Mouse (Mus musculus) liver, embryonic 16.5 days (tissue): Measurements from ENCODE around the gene Thsd4. TPM values are rescaled to one million over a fixed set of nuclear protein-coding genes. Genes with fewer than 3 reads are reported as not detected.

Experiments used
- ATAC-seq: fragments of 200-750 bp; cut with Nextera tagmentation; 2 replicates; pipeline ENCODE4 v1.8.0; 2017; ENCODE audit warnings: low read depth, mild to moderate bottlenecking, moderate number of reproducible peaks, moderate library complexity
- H3K27ac ChIP-seq: fragments of 300-500 bp; sonication (generic); 2 replicates; pipeline ENCODE4 v1.5.1; 2014; ENCODE audit warnings: mild to moderate bottlenecking, low read length
- H3K27me3 ChIP-seq: fragments of 300-500 bp; sonication (generic); 2 replicates; pipeline ENCODE4 v1.6.1; 2014; ENCODE audit warnings: low read depth, low read length, mixed read lengths; ENCODE audit not compliant: control insufficient read depth, insufficient read depth
- H3K36me3 ChIP-seq: fragments of 300-500 bp; sonication (generic); 2 replicates; pipeline ENCODE4 v1.6.1; 2014; ENCODE audit warnings: mild to moderate bottlenecking; ENCODE audit not compliant: control insufficient read depth, insufficient read depth
- H3K4me1 ChIP-seq: fragments of 300-500 bp; sonication (generic); 2 replicates; pipeline ENCODE4 v1.6.1; 2014; ENCODE audit warnings: low read depth, low read length, mixed read lengths; ENCODE audit not compliant: control insufficient read depth
- H3K4me2 ChIP-seq: fragments of 300-500 bp; sonication (generic); 2 replicates; pipeline ENCODE4 v1.6.1; 2014; ENCODE audit warnings: low read depth, low read length, mixed read lengths
- H3K4me3 ChIP-seq: fragments of 300-500 bp; sonication (generic); 2 replicates; pipeline ENCODE4 v1.5.1; 2014; ENCODE audit warnings: low read depth, mild to moderate bottlenecking, low read length
- H3K9ac ChIP-seq: fragments of 300-500 bp; sonication (generic); 2 replicates; pipeline ENCODE4 v1.6.1; 2014; ENCODE audit warnings: low read depth, low read length
- H3K9me3 ChIP-seq: fragments of 300-500 bp; sonication (generic); replicated peaks from 2 replicates; pipeline ENCODE4 v1.6.1; 2016; ENCODE audit warnings: low read length; ENCODE audit not compliant: control insufficient read depth
- WGBS: fragments of 180-500 bp; shearing (Covaris S2); extraction: QIAGEN DNeasy Blood & Tissue Kit; methylation state at CpG from one replicate; pipeline ENCODE4 v1.1.7; 2014; ENCODE audit not compliant: insufficient replicate concordance; 5-methylcytosine and 5-hydroxymethylcytosine counted together
- polyA plus RNA-seq: library from polyadenylated mRNA; unstranded; fragments of >200 nt; fragmentation: Nextera tagmentation; extraction: Ambion mirVana; gene quantifications from 2 replicates; pipeline ENCODE4 v1.2.1, GENCODE M21; 2015

Gene Thsd4
- polyA plus RNA-seq, 1 experiment from 2014 or later = 1.1 TPM

DNA sequence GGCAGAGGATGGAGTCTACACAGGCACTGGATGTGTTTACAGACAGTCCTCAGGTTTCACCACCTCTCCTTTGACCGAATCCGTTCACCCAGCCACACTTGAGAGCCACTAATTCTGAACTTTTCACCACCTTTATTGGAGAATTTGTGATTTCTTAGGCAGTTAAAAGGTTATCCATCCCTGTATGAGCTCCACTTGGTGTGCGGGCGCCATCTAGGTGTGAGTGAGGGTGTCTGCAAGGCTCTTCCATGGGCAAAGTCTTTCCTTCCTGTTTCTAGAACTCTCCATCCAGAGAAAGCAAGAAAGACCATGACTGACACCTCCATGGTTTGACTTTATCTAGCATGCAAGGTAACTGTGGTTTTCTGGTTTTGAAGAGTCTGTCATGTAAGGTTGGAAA lies 284.2 kb downstream of the Thsd4 start:
- no peak for ATAC-seq
- Histone ChIP-seq H3K4me3 (no peak overlapping the region), H3K27ac (no peak overlapping the region), H3K27me3 (no peaks in the 10 kb centered on the region), H3K9me3 (no peaks in the 10 kb centered on the region), H3K4me2 (no peak overlapping the region), H3K9ac (no peak overlapping the region), H3K36me3 (no peaks in the 10 kb centered on the region), H3K4me1 (no peaks in the 10 kb centered on the region)
- WGBS = 19% methylated on average over 4 of the region's 4 CpGs

DNA sequence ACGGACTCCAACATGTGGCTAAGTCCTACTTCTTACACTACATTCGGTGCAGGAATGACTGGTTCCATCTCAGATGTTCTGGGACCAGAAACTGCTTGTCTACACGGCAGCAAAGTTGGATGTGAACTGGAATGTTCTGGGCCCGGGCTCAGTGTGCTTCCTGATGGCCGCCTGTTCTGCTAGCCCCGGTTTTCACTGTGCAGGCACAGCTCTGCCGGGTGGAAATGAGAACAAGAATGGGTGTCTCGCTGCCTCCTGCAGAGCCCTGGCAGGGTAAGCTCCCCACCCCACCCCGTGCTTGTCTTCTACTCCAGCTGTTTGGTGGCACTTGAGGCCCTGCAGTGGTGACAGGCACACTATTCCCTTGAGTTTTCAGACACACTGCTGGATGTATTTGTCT lies 285.7 kb downstream of the Thsd4 start:
- H3K4me1 ChIP-seq = no peaks in the 10 kb centered on the region
- H3K9ac ChIP-seq = no peak overlapping the region
- no peaks in the 10 kb centered on the region for H3K36me3 ChIP-seq
- no peak overlapping the region for H3K4me2 ChIP-seq
- H3K27ac ChIP-seq = no peak overlapping the region
- ATAC-seq = no peak
- 48% methylated on average over 9 of the region's 9 CpGs for WGBS
- no peak overlapping the region for H3K4me3 ChIP-seq
- H3K27me3 ChIP-seq = no peaks in the 10 kb centered on the region
- no peaks in the 10 kb centered on the region for H3K9me3 ChIP-seq

DNA sequence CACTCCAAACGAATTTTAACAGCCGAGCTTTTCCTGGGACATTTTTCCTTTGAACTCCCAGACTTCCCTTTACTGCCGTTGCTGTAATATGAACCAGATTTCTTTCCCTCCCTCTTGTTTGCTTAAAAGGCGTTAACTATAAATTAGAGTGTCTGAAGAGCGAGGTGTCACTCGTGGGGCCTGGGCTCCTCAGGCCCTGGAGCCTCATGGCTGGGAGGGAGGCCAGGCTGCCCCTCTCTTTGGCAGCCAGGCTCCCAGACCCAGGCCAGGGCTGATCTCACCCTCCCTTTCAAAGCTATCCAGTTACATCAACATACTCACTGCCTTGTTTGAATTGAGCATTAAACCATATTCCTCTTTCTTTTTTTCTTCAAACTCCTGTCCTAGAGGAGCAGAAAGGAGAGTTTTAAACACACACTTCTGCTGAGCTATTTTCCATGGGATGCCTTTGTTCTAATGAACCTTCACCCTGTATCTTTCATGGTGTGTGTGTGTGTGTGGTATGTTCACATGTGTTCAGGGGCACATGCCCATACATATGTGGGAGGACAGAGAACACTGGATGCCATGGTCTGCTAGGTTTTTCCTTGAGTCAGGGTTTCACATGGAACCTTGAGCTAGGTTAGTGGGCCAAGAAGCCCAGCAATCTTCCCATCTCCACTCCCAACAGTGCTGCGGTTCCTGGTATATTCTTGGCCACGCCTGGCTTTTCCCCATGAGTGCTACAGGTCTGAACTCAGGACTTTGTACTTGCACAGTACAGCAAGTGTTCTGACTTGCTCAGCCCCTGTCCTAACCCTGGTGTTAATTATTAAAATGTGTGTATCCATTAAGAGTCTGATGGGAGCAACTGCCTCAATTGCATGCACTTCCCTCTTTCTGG lies 287.4 kb downstream of the Thsd4 start:
- 44% methylated on average over 8 of the region's 8 CpGs for WGBS
- no peaks in the 10 kb centered on the region for H3K4me1 ChIP-seq
- no peak overlapping the region for H3K4me2 ChIP-seq
- H3K4me3 ChIP-seq = no peak overlapping the region
- no peak overlapping the region; the same call in 1 of the 2 replicates for H3K27ac ChIP-seq
- ATAC-seq = peak; percentile 61; the same call in 1 of the 2 replicates
- no peak overlapping the region for H3K9ac ChIP-seq
- H3K9me3 ChIP-seq = no peaks in the 10 kb centered on the region
- no peaks in the 10 kb centered on the region for H3K36me3 ChIP-seq
- H3K27me3 ChIP-seq = no peaks in the 10 kb centered on the region

DNA sequence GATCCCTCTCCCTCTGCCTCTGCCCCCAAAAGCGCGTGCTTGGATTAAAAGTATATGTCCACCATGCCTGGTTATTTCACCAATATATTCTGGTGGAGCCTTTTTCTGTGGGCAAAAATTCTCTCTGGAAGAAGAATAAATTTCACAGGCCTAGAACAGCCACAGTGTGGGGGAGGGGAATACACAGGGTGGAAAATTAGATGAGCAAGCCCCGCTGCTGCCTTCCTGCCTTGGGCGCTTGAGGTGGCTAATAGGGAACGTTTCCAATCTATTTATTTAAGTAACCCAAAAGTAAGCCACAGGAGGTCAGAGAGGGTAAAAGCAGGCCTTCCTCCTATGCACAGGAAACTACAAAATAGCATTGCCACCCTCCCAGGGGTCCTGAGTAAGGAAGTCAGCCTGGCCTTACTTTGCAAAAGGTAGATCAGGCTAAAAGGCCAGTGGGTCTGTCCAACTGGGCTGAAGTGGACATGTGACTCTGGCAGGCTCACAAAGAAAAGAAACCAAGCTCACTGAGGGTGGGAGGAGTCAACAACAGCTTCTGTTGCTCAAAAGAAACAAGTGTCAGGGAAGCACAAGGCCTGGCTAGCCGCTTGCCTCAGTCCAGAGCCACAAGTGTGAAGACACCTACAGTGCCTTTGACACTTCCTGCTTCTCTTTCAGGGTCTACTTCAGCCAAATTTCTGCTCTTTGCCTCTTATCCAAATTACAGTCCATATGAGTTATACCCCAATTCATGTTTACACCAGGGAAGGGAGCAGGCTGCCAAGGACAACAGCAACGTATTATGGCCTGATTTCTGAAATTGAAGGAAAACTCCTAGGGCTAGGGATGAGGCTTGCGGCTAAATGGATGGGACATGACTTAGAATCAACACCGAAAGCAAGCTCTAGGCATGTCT lies 289.6 kb downstream of the Thsd4 start:
- 62% methylated on average over 9 of the region's 9 CpGs for WGBS
- no peaks in the 10 kb centered on the region for H3K36me3 ChIP-seq

DNA sequence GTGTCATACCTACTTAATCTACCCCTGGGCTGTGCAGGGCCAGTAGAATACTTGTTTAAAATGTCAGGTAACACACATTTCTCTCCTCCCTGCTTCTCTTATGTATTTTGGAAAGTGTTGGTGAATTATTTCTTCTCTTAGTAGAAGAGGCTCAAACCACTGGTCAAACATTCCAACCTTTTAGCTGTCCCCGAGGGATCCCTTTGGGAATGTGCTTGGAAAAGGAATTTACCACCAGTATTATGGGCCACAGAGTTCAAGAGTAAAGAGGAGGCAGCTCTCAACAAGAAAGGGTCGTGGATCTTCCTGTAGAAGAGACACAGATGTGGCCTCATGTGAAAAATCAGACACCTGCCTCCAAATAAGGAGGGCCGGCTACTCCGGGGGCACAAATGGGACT lies 292.4 kb downstream of the Thsd4 start:
- H3K9me3 ChIP-seq = no peaks in the 10 kb centered on the region
- no peaks in the 10 kb centered on the region for H3K36me3 ChIP-seq
- H3K27ac ChIP-seq = no peak overlapping the region
- H3K4me1 ChIP-seq = no peaks in the 10 kb centered on the region
- H3K4me2 ChIP-seq = no peak overlapping the region
- H3K27me3 ChIP-seq = no peaks in the 10 kb centered on the region
- H3K9ac ChIP-seq = no peak overlapping the region
- H3K4me3 ChIP-seq = no peak overlapping the region
- 62% methylated on average over 4 of the region's 4 CpGs for WGBS
- no peak for ATAC-seq

More for the DNA sequence above, 289.6 kb downstream of the Thsd4 start:
- Histone ChIP-seq H3K27ac (no peak overlapping the region), H3K4me1 (no peaks in the 10 kb centered on the region), H3K9ac (no peak overlapping the region), H3K27me3 (no peaks in the 10 kb centered on the region), H3K4me3 (no peak overlapping the region), H3K9me3 (no peaks in the 10 kb centered on the region), H3K4me2 (no peak overlapping the region)
- no peak for ATAC-seq

DNA sequence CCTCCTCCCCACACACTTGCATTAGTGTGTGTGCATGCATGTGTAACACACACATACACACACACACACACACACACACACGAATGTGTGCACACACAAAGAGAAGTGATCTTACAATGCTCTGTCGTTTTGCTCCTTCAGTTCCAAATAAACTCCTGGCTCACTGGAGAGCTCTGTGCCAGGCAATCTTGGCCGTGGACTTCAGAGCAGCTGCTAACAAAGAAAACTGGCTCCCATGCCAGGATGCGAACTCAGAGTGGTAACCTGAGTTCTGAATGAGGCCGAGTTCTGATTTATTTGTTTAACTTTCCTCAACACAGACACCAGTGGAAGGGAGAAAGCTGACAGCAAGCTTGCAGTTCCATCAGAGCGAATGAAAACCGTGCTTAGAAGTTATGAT lies 294.1 kb downstream of the Thsd4 start:
- WGBS = 56% methylated on average over 7 of the region's 7 CpGs
- Histone ChIP-seq H3K4me3 (no peak overlapping the region), H3K9ac (no peak overlapping the region), H3K36me3 (no peaks in the 10 kb centered on the region), H3K27ac (no peak overlapping the region), H3K4me1 (no peaks in the 10 kb centered on the region), H3K27me3 (no peaks in the 10 kb centered on the region), H3K4me2 (no peak overlapping the region), H3K9me3 (no peaks in the 10 kb centered on the region)
- no peak for ATAC-seq

DNA sequence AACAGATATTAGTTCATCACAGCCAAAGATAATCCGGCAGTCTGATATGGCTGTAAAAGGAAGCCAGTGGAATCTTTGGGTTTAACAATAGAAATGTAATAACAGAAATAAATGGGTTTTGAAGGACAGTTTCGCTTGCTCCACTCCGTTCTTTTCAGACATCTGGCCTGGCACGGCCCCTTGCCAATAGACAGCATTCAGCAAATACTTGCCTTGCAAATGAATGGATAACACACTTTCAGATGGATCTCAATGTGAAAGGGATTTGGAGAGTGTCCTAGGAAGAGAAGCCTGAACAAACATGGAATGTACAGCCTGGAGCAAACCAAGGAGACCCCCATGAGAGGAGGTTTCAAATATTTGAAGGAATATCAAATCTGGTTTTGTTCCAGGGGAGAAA lies 295.2 kb downstream of the Thsd4 start:
- ATAC-seq = no peak
- no peak overlapping the region for H3K4me3 ChIP-seq
- H3K4me2 ChIP-seq = no peak overlapping the region
- no peak overlapping the region for H3K9ac ChIP-seq
- no peaks in the 10 kb centered on the region for H3K36me3 ChIP-seq
- no peaks in the 10 kb centered on the region for H3K9me3 ChIP-seq
- H3K4me1 ChIP-seq = no peaks in the 10 kb centered on the region
- H3K27ac ChIP-seq = no peak overlapping the region
- no peaks in the 10 kb centered on the region for H3K27me3 ChIP-seq
- 78% methylated on average over 4 of the region's 4 CpGs for WGBS

DNA sequence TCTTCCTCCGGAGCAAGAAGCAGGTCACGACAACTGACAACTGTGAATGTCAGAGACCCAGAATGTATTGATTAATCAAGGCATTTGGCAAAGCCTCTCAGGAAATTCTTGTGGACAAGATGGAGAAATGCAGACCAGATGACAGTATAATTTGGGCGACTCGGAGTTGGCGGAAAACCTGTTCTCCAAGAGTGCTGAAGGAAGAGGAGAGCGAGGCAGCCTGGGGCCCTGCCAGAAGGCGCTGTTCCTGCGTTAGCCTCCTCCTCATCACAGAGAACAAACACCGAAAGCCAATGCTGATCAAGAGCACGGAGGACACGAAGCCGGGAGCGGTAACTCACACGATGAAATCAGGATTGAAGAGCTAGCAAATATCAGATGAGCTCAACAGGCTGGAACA lies 295.7 kb downstream of the Thsd4 start:
- H3K4me2 ChIP-seq = no peak overlapping the region
- H3K36me3 ChIP-seq = no peaks in the 10 kb centered on the region
- H3K9ac ChIP-seq = no peak overlapping the region
- no peak overlapping the region for H3K4me3 ChIP-seq
- no peaks in the 10 kb centered on the region for H3K27me3 ChIP-seq
- H3K4me1 ChIP-seq = no peaks in the 10 kb centered on the region
- no peaks in the 10 kb centered on the region for H3K9me3 ChIP-seq
- H3K27ac ChIP-seq = no peak overlapping the region
- 76% methylated on average over 14 of the region's 14 CpGs for WGBS
- ATAC-seq = no peak

DNA sequence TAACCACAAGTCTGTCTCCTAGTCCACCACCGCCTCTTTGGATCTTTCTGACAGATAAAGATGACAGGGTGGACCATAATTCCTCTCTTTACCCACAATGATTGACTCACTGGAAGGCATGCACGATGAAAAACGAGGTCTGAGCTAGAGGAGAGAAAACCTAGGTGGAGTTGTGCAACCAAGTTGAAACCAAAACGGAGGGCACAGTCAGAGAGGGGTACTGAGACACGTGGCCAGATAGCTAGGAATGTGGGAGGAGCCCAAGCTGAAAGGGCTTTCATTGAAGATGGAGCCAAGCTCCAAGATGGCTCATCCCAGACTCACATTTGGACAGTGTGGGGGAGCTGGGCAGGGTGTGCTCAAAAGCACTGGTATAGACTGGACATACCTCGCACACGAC lies 296.4 kb downstream of the Thsd4 start:
- no peak for ATAC-seq
- H3K9me3 ChIP-seq = no peaks in the 10 kb centered on the region
- no peak overlapping the region for H3K9ac ChIP-seq
- no peaks in the 10 kb centered on the region for H3K36me3 ChIP-seq
- H3K4me1 ChIP-seq = no peaks in the 10 kb centered on the region
- no peak overlapping the region for H3K4me3 ChIP-seq
- H3K27ac ChIP-seq = no peak overlapping the region
- no peaks in the 10 kb centered on the region for H3K27me3 ChIP-seq
- 33% methylated on average over 7 of the region's 7 CpGs for WGBS
- H3K4me2 ChIP-seq = no peak overlapping the region
